Mouse (Mus musculus): Measurements from ENCODE around the gene Apol6.

Gene Apol6

GRCm38 (mm10) chr15:77072556-77073163, 28.1 kb downstream of the Apol6 start:
- DNase-seq = no peak

DNA sequence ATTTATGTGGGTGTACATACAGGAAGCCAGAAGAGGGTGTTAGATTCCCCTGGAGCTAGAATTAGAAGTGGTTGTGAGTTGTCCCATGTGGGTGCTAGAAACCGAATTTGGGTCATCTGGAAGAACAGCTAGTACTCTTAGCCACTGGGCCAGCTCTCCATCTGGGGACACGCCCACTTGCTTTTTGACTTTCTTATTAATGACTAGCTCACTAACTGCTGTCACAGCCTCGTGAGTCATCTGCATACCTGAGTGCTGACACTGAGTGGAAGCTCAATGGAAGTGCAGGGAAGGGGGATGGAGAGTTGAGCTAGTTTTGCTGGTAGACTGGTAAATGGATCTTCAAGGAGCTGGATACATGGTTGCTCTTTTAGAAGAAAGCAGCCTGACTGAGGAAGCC, 32.0 kb downstream of the Apol6 start:
- no peak for DNase-seq

- DNase-seq = no peak
These were observed 33.4 kb downstream of the Apol6 start for GRCm38 (mm10) chr15:77077906-77078305.

GRCm38 (mm10) chr15:77078786-77079185, 34.3 kb downstream of the Apol6 start:
- DNase-seq = no peak

DNA sequence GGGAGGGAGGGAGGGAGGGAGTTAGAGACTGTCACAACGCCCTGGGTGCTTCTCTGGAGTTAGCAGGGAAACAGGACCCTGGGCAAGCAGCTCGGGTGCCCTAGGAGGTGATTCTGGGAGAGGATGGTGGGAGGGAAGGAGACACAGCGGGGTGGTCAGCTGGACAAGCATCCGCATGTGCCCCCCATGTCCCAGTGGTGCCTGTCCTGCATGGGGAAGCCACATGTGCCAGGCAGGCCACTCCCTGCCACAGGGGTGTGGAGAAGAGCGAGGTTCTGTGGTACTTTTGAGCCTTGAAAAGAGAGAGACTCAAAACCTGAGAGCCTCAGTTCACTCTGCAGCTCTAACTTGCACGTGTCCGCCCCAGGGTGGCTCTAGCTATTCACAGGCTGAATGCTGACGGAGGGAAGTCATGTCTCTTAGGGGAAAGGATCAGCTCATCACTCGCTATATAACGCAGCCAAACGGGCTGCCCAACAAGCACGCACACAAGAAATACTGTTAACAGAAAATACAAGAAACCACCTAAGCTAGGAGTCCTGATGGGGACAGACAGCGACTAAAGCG, 34.8 kb downstream of the Apol6 start:
- DNase-seq = no peak

- no peak for DNase-seq
These were observed 35.4 kb downstream of the Apol6 start for GRCm38 (mm10) chr15:77079890-77080361.

- DNase-seq = no peak
These were observed 36.2 kb downstream of the Apol6 start for GRCm38 (mm10) chr15:77080684-77081254.

GRCm38 (mm10) chr15:77081454-77081853, 36.9 kb downstream of the Apol6 start:
- no peak for DNase-seq

DNA sequence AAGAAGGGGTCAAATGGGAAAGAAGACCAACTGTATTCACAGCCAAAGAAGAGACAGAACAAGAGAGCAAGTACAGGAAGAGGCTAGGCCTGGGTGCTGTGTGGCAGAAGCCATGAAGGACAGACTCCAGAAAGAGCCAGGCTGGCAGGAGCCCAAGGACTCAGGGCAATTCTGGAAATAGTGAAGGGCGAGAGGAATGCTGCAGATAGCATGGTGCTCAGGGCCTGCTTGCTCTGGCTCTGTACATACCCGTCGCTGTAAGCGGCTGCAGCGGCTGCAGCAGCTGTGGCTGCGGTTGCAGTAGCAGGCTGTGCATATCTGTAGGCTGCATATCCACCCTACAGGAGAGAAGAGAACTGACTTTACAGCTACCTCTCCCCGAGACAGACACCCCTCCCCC, 41.3 kb downstream of the Apol6 start:
- no peak for DNase-seq

DNA sequence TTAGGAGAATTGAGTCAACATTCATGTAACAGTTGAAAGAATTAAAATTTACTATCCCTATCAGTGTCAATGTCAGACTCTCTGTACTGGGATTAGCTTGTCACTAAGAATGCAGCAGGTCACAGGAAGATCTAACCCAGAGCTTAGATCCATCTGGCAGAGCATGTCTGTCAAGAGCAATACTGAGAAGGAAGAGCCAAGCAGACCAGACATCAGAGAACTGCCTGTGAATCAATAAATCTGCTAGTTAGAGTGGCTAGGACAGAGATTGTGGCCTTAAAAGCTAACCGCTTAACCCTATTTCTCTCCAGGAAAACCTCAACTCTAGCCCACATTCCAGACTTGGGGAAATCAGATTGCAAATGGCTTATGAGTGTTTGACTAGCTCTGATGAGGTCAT, 42.0 kb downstream of the Apol6 start:
- no peak for DNase-seq

DNA sequence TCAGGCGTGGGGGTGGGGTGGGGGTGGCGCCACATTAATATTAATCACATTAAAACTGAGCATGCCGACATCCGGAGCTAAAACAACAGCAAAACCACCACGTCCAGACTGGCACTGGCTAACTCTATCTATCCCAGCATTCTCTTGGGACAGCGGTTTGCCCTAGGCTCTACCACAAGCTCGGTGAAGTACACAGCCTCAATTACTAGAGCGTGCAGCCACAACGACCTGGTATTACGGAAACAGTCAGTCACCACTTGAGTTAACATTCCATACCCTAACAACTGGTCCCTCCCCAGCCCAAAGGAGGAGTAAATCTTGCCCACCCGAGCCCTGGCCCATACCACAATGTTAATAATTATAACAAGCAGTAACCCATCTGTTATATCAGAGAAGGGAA, 44.7 kb downstream of the Apol6 start:
- DNase-seq = no peak

DNA sequence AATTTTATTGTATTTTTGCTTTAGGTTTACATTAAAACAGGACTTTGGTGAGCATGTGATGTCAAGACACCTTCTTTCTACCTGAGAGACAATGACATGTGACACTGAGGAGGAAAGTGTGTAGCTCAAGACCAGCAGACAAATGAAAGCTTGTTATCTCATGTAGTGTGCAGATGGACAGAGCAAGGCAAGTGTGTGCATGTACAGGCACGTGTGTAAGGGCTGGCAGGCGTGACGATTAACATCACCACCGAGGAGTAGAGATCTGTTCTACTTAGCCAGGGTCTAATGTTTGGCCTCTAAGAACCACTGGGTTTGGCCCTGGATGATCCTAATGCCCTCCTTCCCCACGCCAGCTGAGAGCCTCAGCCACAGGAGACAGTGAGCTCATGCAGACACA, 46.0 kb downstream of the Apol6 start:
- DNase-seq = no peak

GRCm38 (mm10) chr15:77091394-77091793, 46.9 kb downstream of the Apol6 start:
- no peak for DNase-seq

GRCm38 (mm10) chr15:77094431-77094830, 49.9 kb downstream of the Apol6 start:
- no peak for DNase-seq

GRCm38 (mm10) chr15:77095216-77095615, 50.7 kb downstream of the Apol6 start:
- DNase-seq = no peak

DNA sequence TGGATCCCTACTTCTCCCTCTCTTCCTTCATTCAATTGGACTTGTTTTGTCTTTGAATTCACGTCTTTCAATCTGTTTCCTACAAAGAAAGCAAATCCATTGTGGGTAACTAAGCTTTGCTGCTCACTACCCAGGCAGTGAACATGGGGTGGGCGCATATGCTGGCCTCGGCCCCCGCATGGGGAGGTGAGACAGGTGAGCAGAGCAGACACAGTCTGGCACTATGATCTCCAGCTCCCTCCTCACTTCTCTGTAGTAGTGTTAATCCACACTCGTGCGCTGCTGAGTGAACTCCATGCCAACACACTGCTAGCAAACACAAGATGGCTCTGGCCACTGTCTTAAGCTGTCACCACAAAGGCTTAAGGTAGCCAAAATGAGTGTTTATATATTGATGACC, 52.8 kb downstream of the Apol6 start:
- no peak for DNase-seq

- DNase-seq = no peak
These were observed 55.2 kb downstream of the Apol6 start for GRCm38 (mm10) chr15:77099756-77100155.

DNA sequence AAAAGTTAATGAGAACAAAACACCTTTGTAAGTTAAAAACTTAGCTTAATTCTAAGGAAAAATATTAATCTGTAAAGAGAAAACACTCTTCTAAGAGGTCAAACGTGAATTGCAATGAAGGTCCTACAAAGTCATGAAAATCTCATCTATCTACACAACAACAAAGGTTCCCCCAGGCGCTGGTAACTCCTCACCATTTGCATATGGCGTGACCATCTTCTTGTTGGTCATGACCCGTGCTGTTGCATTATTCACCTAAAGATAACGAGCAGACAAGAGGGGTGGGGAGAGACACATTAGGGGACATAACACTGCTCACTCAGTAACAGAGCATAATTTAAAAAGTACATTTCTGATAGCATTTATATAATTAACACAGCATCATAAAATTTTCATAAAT, 58.2 kb downstream of the Apol6 start:
- DNase-seq = no peak

DNA sequence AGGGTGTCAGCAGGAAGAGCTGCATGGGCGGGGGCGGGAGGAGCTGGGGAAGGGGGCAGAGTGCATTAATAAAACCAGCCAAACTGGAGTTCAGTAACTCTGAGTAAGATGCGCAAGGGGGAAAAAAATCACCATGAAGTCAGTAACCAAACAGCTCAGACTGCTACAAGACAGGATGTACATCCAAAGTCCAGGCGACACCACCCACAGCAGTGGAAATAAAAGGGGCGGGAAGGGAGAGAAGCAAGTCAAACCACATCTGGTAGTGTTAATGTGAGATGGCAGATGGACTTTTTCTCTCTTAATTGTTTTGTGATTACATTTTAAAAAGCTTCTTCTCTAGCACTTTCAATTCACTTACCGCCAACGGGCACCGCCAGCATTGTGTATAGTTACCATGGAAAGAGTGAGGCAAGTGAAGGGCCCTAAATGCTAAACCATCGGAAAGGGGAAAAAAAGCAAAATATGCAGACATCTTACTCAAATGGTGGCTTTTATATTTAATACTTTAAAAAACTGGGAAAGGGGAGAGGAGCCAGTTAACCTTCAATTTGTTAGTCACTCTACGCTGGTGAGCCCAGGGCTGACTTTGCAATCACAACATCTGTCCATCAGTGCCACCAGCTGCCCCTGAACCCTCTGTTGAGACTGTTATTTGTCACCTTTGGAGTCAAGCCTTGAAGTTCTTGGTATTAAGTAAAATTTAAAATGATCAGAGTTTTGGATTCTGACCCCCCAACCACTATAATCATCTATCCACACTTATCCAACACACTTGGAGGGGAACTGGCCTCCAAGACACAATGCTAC, 60.0 kb downstream of the Apol6 start:
- DNase-seq = no peak

GRCm38 (mm10) chr15:77105273-77105672, 60.7 kb downstream of the Apol6 start:
- DNase-seq = no peak
